Mouse (Mus musculus) C2C12 (cell line): ENCODE measurements around the gene 4933428G20Rik.

Experiments
- CEBPB ChIP-seq: IDR thresholded peaks from one replicate; pipeline ENCODE4 v1.6.1; 2011; ENCODE audit warnings: low read depth, mild to moderate bottlenecking, control low read depth, moderate library complexity
- CTCF ChIP-seq: IDR thresholded peaks from one replicate; pipeline ENCODE4 v1.5.1; 2011; ENCODE audit not compliant: control insufficient read depth, insufficient read depth, insufficient read length
- MAX ChIP-seq: IDR thresholded peaks from one replicate; pipeline ENCODE4 v1.6.1; 2011; ENCODE audit warnings: mild to moderate bottlenecking, control low read depth
- MYOG ChIP-seq: IDR thresholded peaks from one replicate; pipeline ENCODE4 v1.6.1; 2011; ENCODE audit not compliant: control insufficient read depth, insufficient read length; ENCODE audit errors: extremely low read depth
- USF1 ChIP-seq: IDR thresholded peaks from one replicate; pipeline ENCODE4 v1.6.1; 2011; ENCODE audit warnings: low read depth, mild to moderate bottlenecking, control low read depth, moderate library complexity

DNA sequence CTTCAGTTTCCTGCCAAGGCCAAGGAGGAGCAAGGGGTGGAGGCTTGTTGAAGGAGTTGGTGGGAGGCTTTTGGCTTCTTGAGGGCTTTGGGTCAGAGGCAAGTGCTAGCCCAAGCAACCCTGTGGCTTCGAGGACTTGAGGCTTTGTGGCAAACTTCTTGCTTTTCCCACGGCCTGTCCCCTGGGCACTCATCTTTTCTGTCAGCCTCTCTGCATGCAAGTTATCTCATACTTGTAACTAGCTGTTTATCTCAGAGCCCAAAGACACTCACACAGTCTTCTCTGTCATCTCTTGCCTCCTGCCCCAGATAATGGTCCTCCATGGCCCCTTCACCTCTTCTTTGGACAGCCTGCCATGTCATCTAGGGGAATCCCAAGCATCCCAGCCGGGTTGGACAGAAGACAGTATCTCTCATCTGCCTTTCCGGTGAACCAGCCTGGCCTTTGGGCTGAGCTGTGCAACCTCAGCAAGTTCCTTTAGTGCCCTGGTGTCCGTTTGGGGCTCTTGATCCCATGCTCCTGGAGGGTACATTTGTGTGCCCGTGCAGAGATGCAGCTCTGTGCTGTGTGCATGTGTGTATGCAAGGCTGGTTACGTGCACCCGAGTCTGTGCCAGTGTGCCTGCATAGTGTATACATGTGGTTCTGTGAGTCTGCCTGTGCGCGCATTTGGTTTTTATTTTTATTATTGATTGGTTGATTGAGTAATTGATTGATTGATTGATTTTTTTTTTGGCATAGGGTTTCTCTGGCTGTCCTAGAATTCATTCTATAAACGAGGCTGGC is 57.1 kb downstream of the 4933428G20Rik start:
- no peak for TF ChIP-seq CTCF
- TF ChIP-seq MAX = no peak
- no peak for TF ChIP-seq MYOG
- no peak for TF ChIP-seq USF1
- TF ChIP-seq CEBPB = no peak
